Mouse (Mus musculus): ENCODE results near the gene Ppm1a. TPM values are rescaled to one million over a fixed set of nuclear protein-coding genes. Genes with fewer than 3 reads are reported as not detected.

Ppm1a gene
- polyA plus RNA-seq, 1 experiment: 80.6 TPM

- H3K4me3 ChIP-seq (ENCODE audit: insufficient read depth, poor library complexity, severe bottlenecking): no peak overlapping the region
- no peaks in the 10 kb centered on the region for H3K79me3 ChIP-seq (ENCODE audit: low read depth)
- H3K36me3 ChIP-seq (ENCODE audit: control insufficient read depth, insufficient read depth): no peaks in the 10 kb centered on the region
- H3K79me2 ChIP-seq (ENCODE audit: control insufficient read depth, insufficient read depth): no peaks in the 10 kb centered on the region
- TF ChIP-seq FOSL1 (IDR thresholded peaks at IDR 0.05; ENCODE audit: insufficient read depth, low read length, poor library complexity, severe bottlenecking): no peak
- TF ChIP-seq USF1 (IDR thresholded peaks at IDR 0.05; ENCODE audit: low read depth): no peak
- no peak overlapping the region for H3ac ChIP-seq (ENCODE audit: control insufficient read depth, insufficient read length, low read depth)
- H3K27me3 ChIP-seq (ENCODE audit: control insufficient read depth, insufficient read depth, insufficient read length): no peaks in the 10 kb centered on the region
Observed at GRCm38 (mm10) chr12:72750016-72750415, 7.2 kb upstream of the Ppm1a start.

- no peak overlapping the region for H3ac ChIP-seq (ENCODE audit: control insufficient read depth, insufficient read length, low read depth)
- TF ChIP-seq FOSL1 (IDR thresholded peaks at IDR 0.05; ENCODE audit: insufficient read depth, low read length, poor library complexity, severe bottlenecking): no peak
- no peak for TF ChIP-seq MYOG (IDR thresholded peaks at IDR 0.05; ENCODE audit: control insufficient read depth, extremely low read depth, insufficient read length)
- no peak for TF ChIP-seq CTCF (IDR thresholded peaks at IDR 0.05; ENCODE audit: control insufficient read depth, insufficient read depth, insufficient read length)
- TF ChIP-seq MYOD1 (IDR thresholded peaks at IDR 0.05; ENCODE audit: control insufficient read depth, insufficient read length, low read depth): no peak
- TF ChIP-seq CEBPB (IDR thresholded peaks at IDR 0.05; ENCODE audit: low read depth): no peak
- TF ChIP-seq MAX (IDR thresholded peaks at IDR 0.05): no peak
- TF ChIP-seq USF1 (IDR thresholded peaks at IDR 0.05; ENCODE audit: low read depth): no peak
- H3K27me3 ChIP-seq (ENCODE audit: control insufficient read depth, insufficient read depth, insufficient read length): no peaks in the 10 kb centered on the region
- H3K36me3 ChIP-seq (ENCODE audit: control insufficient read depth, insufficient read depth): no peaks in the 10 kb centered on the region
- H3K4me3 ChIP-seq (ENCODE audit: insufficient read depth, poor library complexity, severe bottlenecking): no peak overlapping the region
- H3K79me2 ChIP-seq (ENCODE audit: control insufficient read depth, insufficient read depth): no peaks in the 10 kb centered on the region
- no peaks in the 10 kb centered on the region for H3K79me3 ChIP-seq (ENCODE audit: low read depth)
Observed at GRCm38 (mm10) chr12:72750606-72751005, 6.6 kb upstream of the Ppm1a start.

GRCm38 (mm10) chr12:72757596-72757995, 341 bp downstream of the Ppm1a start:
- Histone ChIP-seq H3K4me3 (ENCODE audit: insufficient read depth, poor library complexity, severe bottlenecking) (no peak overlapping the region), H3K79me3 (ENCODE audit: low read depth) (peaks cover 9% of the 10 kb centered on the region), H3K36me3 (ENCODE audit: control insufficient read depth, insufficient read depth) (no peaks in the 10 kb centered on the region), H3K79me2 (ENCODE audit: control insufficient read depth, insufficient read depth) (peaks cover 11% of the 10 kb centered on the region), H3K27me3 (ENCODE audit: control insufficient read depth, insufficient read depth, insufficient read length) (no peaks in the 10 kb centered on the region), H3ac (ENCODE audit: control insufficient read depth, insufficient read length, low read depth) (no peak overlapping the region)
- TF ChIP-seq MYOD1 (IDR thresholded peaks at IDR 0.05; ENCODE audit: control insufficient read depth, insufficient read length, low read depth) (no peak), USF1 (IDR thresholded peaks at IDR 0.05; ENCODE audit: low read depth) (no peak), MAX (IDR thresholded peaks at IDR 0.05) (no peak), FOSL1 (IDR thresholded peaks at IDR 0.05; ENCODE audit: insufficient read depth, low read length, poor library complexity, severe bottlenecking) (no peak), CEBPB (IDR thresholded peaks at IDR 0.05; ENCODE audit: low read depth) (no peak), MYOG (IDR thresholded peaks at IDR 0.05; ENCODE audit: control insufficient read depth, extremely low read depth, insufficient read length) (no peak), CTCF (IDR thresholded peaks at IDR 0.05; ENCODE audit: control insufficient read depth, insufficient read depth, insufficient read length) (no peak)

- Histone ChIP-seq H3K4me3 (ENCODE audit: insufficient read depth, poor library complexity, severe bottlenecking) (no peak overlapping the region), H3ac (ENCODE audit: control insufficient read depth, insufficient read length, low read depth) (peak overlapping the region; percentile 6), H3K79me3 (ENCODE audit: low read depth) (peaks cover 33% of the 10 kb centered on the region), H3K27me3 (ENCODE audit: control insufficient read depth, insufficient read depth, insufficient read length) (no peaks in the 10 kb centered on the region), H3K79me2 (ENCODE audit: control insufficient read depth, insufficient read depth) (peaks cover 35% of the 10 kb centered on the region), H3K36me3 (ENCODE audit: control insufficient read depth, insufficient read depth) (no peaks in the 10 kb centered on the region)
- TF ChIP-seq FOSL1 (IDR thresholded peaks at IDR 0.05; ENCODE audit: insufficient read depth, low read length, poor library complexity, severe bottlenecking) (no peak), MYOG (IDR thresholded peaks at IDR 0.05; ENCODE audit: control insufficient read depth, extremely low read depth, insufficient read length) (no peak), MYOD1 (IDR thresholded peaks at IDR 0.05; ENCODE audit: control insufficient read depth, insufficient read length, low read depth) (no peak), USF1 (IDR thresholded peaks at IDR 0.05; ENCODE audit: low read depth) (no peak), CTCF (IDR thresholded peaks at IDR 0.05; ENCODE audit: control insufficient read depth, insufficient read depth, insufficient read length) (no peak), CEBPB (IDR thresholded peaks at IDR 0.05; ENCODE audit: low read depth) (no peak), MAX (IDR thresholded peaks at IDR 0.05) (no peak)
Observed at GRCm38 (mm10) chr12:72759956-72760355, 2.7 kb downstream of the Ppm1a start.

- Histone ChIP-seq H3ac (ENCODE audit: control insufficient read depth, insufficient read length, low read depth) (peak overlapping the region; percentile 86), H3K4me3 (ENCODE audit: insufficient read depth, poor library complexity, severe bottlenecking) (peak overlapping the region; percentile 59), H3K36me3 (ENCODE audit: control insufficient read depth, insufficient read depth) (peaks cover 6% of the 10 kb centered on the region), H3K79me3 (ENCODE audit: low read depth) (peaks cover 39% of the 10 kb centered on the region), H3K79me2 (ENCODE audit: control insufficient read depth, insufficient read depth) (peaks cover 41% of the 10 kb centered on the region), H3K27me3 (ENCODE audit: control insufficient read depth, insufficient read depth, insufficient read length) (no peaks in the 10 kb centered on the region)
- TF ChIP-seq USF1 (IDR thresholded peaks at IDR 0.05; ENCODE audit: low read depth) (peak; percentile 91), MYOG (IDR thresholded peaks at IDR 0.05; ENCODE audit: control insufficient read depth, extremely low read depth, insufficient read length) (no peak), MAX (IDR thresholded peaks at IDR 0.05) (peak; percentile 92)
Observed at GRCm38 (mm10) chr12:72760376-72761229, 3.3 kb downstream of the Ppm1a start.

GRCm38 (mm10) chr12:72761230-72761648, 4.0 kb downstream of the Ppm1a start:
- Histone ChIP-seq H3K4me3 (ENCODE audit: insufficient read depth, poor library complexity, severe bottlenecking) (peak overlapping the region; percentile 59), H3K79me2 (ENCODE audit: control insufficient read depth, insufficient read depth) (peaks cover 47% of the 10 kb centered on the region), H3K36me3 (ENCODE audit: control insufficient read depth, insufficient read depth) (peaks cover 8% of the 10 kb centered on the region), H3K27me3 (ENCODE audit: control insufficient read depth, insufficient read depth, insufficient read length) (no peaks in the 10 kb centered on the region), H3K79me3 (ENCODE audit: low read depth) (peaks cover 45% of the 10 kb centered on the region), H3ac (ENCODE audit: control insufficient read depth, insufficient read length, low read depth) (peak overlapping the region; percentile 73)
- no peak for TF ChIP-seq MYOD1 (IDR thresholded peaks at IDR 0.05; ENCODE audit: control insufficient read depth, insufficient read length, low read depth)
- no peak for TF ChIP-seq CEBPB (IDR thresholded peaks at IDR 0.05; ENCODE audit: low read depth)
- TF ChIP-seq MYOG (IDR thresholded peaks at IDR 0.05; ENCODE audit: control insufficient read depth, extremely low read depth, insufficient read length): no peak
